Mouse (Mus musculus) kidney, adult 18-20 months (tissue): ENCODE data around the gene Klk1b1.
"Not testable (repeated sequence)": the region's sequence is repeated elsewhere in the genome, so short reads cannot be mapped to it uniquely, and the experiment has no call there.

Experiments
- DNase-seq: peaks from one replicate; pipeline ENCODE4 v3.0.0; 2021

Gene Klk1b1

DNA sequence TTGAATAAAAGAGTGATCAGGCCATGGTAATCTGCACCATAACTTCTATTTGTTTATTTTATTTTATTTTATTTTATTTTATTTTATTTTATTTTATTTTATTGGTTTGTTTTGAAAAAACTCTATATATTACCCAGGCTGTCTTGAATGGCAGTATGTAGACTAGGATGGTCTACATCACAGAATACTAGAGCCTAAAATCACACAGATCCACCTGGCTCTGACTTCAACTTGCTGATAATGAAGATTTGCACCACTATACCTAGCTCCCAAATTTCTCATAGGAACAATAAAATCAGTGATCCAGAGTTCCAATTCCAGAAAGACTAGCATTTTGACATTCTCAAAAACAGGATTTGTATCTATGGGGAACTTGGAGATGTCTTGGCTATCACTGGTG lies 45.3 kb downstream of the Klk1b1 start, which contains the start of gene Klk1b26:
Gene Klk1b26, plus strand, starts transcription at position 301 of the 400 bp plus-strand sequence.
- DNase-seq, result not testable (repeated sequence)

DNA sequence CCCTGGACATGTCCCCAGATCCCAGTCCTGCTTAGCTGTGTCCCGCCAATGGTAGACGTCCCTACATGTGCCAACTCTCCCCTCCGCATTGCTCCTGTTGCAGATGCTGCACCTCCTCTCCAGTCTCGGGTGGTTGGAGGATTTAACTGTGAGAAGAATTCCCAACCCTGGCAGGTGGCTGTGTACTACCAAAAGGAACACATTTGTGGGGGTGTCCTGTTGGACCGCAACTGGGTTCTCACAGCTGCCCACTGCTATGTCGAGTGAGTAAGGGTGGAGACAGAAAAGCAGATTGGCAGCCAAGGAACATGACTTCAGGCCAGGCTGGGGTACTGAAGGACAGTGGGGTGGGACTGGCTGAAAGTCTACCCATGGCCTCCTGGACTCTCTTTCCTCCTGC lies 48.1 kb downstream of the Klk1b1 start:
- not testable (repeated sequence) for DNase-seq

DNA sequence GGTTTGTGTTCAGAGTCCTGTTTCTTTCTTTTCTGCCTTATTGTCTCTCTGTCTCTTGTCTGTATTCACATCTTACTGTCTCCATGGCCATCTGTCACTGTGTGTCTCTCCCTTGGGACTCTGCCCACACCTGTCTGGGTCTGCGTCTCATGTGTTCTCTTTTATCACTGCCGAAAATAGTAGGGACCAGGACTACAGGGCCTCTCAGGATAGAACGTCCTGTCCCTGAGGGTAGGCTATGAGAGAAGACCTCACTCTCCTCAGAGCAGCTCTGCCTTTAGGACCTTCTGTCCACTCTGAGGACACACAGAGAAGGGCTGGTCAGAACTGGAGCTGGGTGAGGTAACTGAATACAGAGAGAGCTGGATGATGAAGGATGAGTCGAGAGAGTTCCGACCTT lies 48.5 kb downstream of the Klk1b1 start:
- no peak for DNase-seq
